Mouse (Mus musculus) hindbrain, embryonic 11.5 days (tissue): ENCODE measurements around the gene Ccdc162. TPM values are rescaled to one million over a fixed set of nuclear protein-coding genes. Genes with fewer than 3 reads are reported as not detected.

Experiments used
- ATAC-seq: fragments of 200-750 bp; cut with Nextera tagmentation; 2 replicates; pipeline ENCODE4 v1.8.0; 2017; ENCODE audit warnings: mild to moderate bottlenecking, moderate TSS enrichment, moderate library complexity; ENCODE audit not compliant: low FRiP score
- DNase-seq: peaks from one replicate; pipeline ENCODE4 v3.0.0-alpha.2; 2015; ENCODE audit warnings: low spot score
- H3K27ac ChIP-seq: fragments of 300-500 bp; sonication (generic); 2 replicates; pipeline ENCODE4 v1.5.1; 2014; ENCODE audit warnings: mild to moderate bottlenecking, low read depth, low read length
- H3K27me3 ChIP-seq: fragments of 300-500 bp; sonication (generic); 2 replicates; pipeline ENCODE4 v1.6.1; 2014; ENCODE audit warnings: mild to moderate bottlenecking, low read length, moderate library complexity, mixed read lengths; ENCODE audit not compliant: control insufficient read depth, insufficient read depth
- H3K36me3 ChIP-seq: fragments of 300-500 bp; sonication (generic); 2 replicates; pipeline ENCODE4 v1.6.1; 2014; ENCODE audit warnings: mild to moderate bottlenecking, low read length, moderate library complexity, mixed read lengths; ENCODE audit not compliant: control insufficient read depth, insufficient read depth
- H3K4me1 ChIP-seq: fragments of 300-500 bp; sonication (generic); replicated peaks from 2 replicates; pipeline ENCODE4 v1.6.1; 2014; ENCODE audit warnings: low read length, mixed read lengths; ENCODE audit not compliant: control insufficient read depth, insufficient read depth
- H3K4me2 ChIP-seq: fragments of 300-500 bp; sonication (generic); replicated peaks from 2 replicates; pipeline ENCODE4 v1.6.1; 2014; ENCODE audit warnings: mild to moderate bottlenecking, low read depth, low read length
- H3K4me3 ChIP-seq: fragments of 300-500 bp; sonication (generic); 2 replicates; pipeline ENCODE4 v1.5.1; 2014; ENCODE audit warnings: low read depth, low read length
- H3K9ac ChIP-seq: fragments of 300-500 bp; sonication (generic); 2 replicates; pipeline ENCODE4 v1.6.1; 2014; ENCODE audit warnings: low read depth, low read length
- H3K9me3 ChIP-seq: fragments of 300-500 bp; sonication (generic); 2 replicates; pipeline ENCODE4 v1.6.1; 2016; ENCODE audit warnings: low read length; ENCODE audit not compliant: control insufficient read depth
- WGBS: fragments of 180-500 bp; shearing (Covaris S2); extraction: QIAGEN DNeasy Blood & Tissue Kit; methylation state at CpG from one replicate; pipeline ENCODE4 v1.1.7; 2014; 5-methylcytosine and 5-hydroxymethylcytosine counted together
- polyA plus RNA-seq: library from polyadenylated mRNA; unstranded; fragments of >200 nt; fragmentation: Nextera tagmentation; extraction: Ambion mirVana; gene quantifications from 2 replicates; pipeline ENCODE4 v1.2.1, GENCODE M21; 2014

Ccdc162 gene
- polyA plus RNA-seq, 1 experiment from 2014 or later = 0.74 TPM

- Histone ChIP-seq H3K4me1 (no peaks in the 10 kb centered on the region), H3K9me3 (0 out of 2 replicates have a peak, but pooled peaks cover 4% of the 10 kb centered on the region), H3K9ac (no peak overlapping the region), H3K27ac (no peak overlapping the region), H3K36me3 (no peaks in the 10 kb centered on the region), H3K4me3 (no peak overlapping the region), H3K27me3 (no peaks in the 10 kb centered on the region), H3K4me2 (no peak overlapping the region)
- DNase-seq = no peak
- ATAC-seq = no peak
- WGBS = 39% methylated on average over 3 of the region's 3 CpGs
These were observed 164.1 kb downstream of the Ccdc162 start for GRCm38 (mm10) chr10:41552319-41552718.

GRCm38 (mm10) chr10:41550711-41551110 lies 165.7 kb downstream of the Ccdc162 start:
- Histone ChIP-seq H3K9ac (no peak overlapping the region), H3K9me3 (0 out of 2 replicates have a peak, but pooled peaks cover 4% of the 10 kb centered on the region), H3K27me3 (no peaks in the 10 kb centered on the region), H3K27ac (no peak overlapping the region), H3K4me2 (no peak overlapping the region), H3K4me3 (no peak overlapping the region), H3K4me1 (no peaks in the 10 kb centered on the region), H3K36me3 (no peaks in the 10 kb centered on the region)
- 81% methylated on average over 7 of the region's 7 CpGs for WGBS
- ATAC-seq (no peak), DNase-seq (no peak)

- Histone ChIP-seq H3K4me2 (no peak overlapping the region), H3K9ac (no peak overlapping the region), H3K4me3 (no peak overlapping the region), H3K9me3 (0 out of 2 replicates have a peak, but pooled peaks cover 4% of the 10 kb centered on the region), H3K27me3 (no peaks in the 10 kb centered on the region), H3K36me3 (no peaks in the 10 kb centered on the region), H3K4me1 (no peaks in the 10 kb centered on the region), H3K27ac (no peak overlapping the region)
- DNase-seq = no peak
- no peak for ATAC-seq
- WGBS = 76% methylated on average over 13 of the region's 13 CpGs
These were observed 169.9 kb downstream of the Ccdc162 start for GRCm38 (mm10) chr10:41546396-41547165.

GRCm38 (mm10) chr10:41545224-41545755 lies 171.1 kb downstream of the Ccdc162 start:
- Histone ChIP-seq H3K36me3 (no peaks in the 10 kb centered on the region), H3K27me3 (no peaks in the 10 kb centered on the region), H3K4me2 (no peak overlapping the region), H3K4me1 (no peaks in the 10 kb centered on the region), H3K9me3 (0 out of 2 replicates have a peak, but pooled peaks cover 4% of the 10 kb centered on the region), H3K9ac (no peak overlapping the region), H3K27ac (no peak overlapping the region), H3K4me3 (no peak overlapping the region)
- no peak for ATAC-seq
- WGBS = 63% methylated on average over 7 of the region's 7 CpGs
- no peak for DNase-seq

- Histone ChIP-seq H3K27ac (no peak overlapping the region), H3K4me1 (no peaks in the 10 kb centered on the region), H3K4me2 (no peak overlapping the region), H3K36me3 (no peaks in the 10 kb centered on the region), H3K4me3 (no peak overlapping the region), H3K27me3 (no peaks in the 10 kb centered on the region), H3K9ac (no peak overlapping the region), H3K9me3 (0 out of 2 replicates have a peak, but pooled peaks cover 4% of the 10 kb centered on the region)
- no peak for ATAC-seq
- WGBS = 10% methylated on average over 7 of the region's 7 CpGs
- DNase-seq = no peak
These were observed 171.8 kb downstream of the Ccdc162 start for GRCm38 (mm10) chr10:41544481-41545190.

GRCm38 (mm10) chr10:41543844-41544243 lies 172.6 kb downstream of the Ccdc162 start:
- DNase-seq (no peak), ATAC-seq (no peak)
- Histone ChIP-seq H3K9me3 (no peaks in the 10 kb centered on the region), H3K27ac (no peak overlapping the region), H3K9ac (no peak overlapping the region), H3K4me3 (no peak overlapping the region), H3K36me3 (no peaks in the 10 kb centered on the region), H3K4me2 (no peak overlapping the region), H3K27me3 (no peaks in the 10 kb centered on the region), H3K4me1 (no peaks in the 10 kb centered on the region)
- WGBS = 81% methylated on average over 2 of the region's 2 CpGs

- Histone ChIP-seq H3K4me2 (no peak overlapping the region), H3K36me3 (no peaks in the 10 kb centered on the region), H3K27me3 (no peaks in the 10 kb centered on the region), H3K9ac (no peak overlapping the region), H3K9me3 (no peaks in the 10 kb centered on the region), H3K4me1 (no peaks in the 10 kb centered on the region), H3K4me3 (no peak overlapping the region), H3K27ac (no peak overlapping the region)
- 81% methylated on average over 4 of the region's 4 CpGs for WGBS
- ATAC-seq = no peak
- DNase-seq = no peak
These were observed 173.0 kb downstream of the Ccdc162 start for GRCm38 (mm10) chr10:41543439-41543838.

GRCm38 (mm10) chr10:41542057-41542456 lies 174.4 kb downstream of the Ccdc162 start:
- no peaks in the 10 kb centered on the region for H3K9me3 ChIP-seq
- no peak overlapping the region for H3K4me2 ChIP-seq
- H3K36me3 ChIP-seq = no peaks in the 10 kb centered on the region
- no peak for DNase-seq
- H3K27ac ChIP-seq = no peak overlapping the region
- H3K4me3 ChIP-seq = no peak overlapping the region
- no peaks in the 10 kb centered on the region for H3K4me1 ChIP-seq
- H3K27me3 ChIP-seq = no peaks in the 10 kb centered on the region
- no peak for ATAC-seq
- H3K9ac ChIP-seq = no peak overlapping the region
- 96% methylated on average over 6 of the region's 6 CpGs for WGBS
